Mouse (Mus musculus) E14TG2a.4 (cell line): ENCODE results near the gene Lin7b.
"Not testable (repeated sequence)": the region's sequence is repeated elsewhere in the genome, so short reads cannot be mapped to it uniquely, and the experiment has no call there.

Experiments used
- H3K27me3 ChIP-seq: 2 replicates; pipeline ENCODE4 v1.6.1; 2014; ENCODE audit warnings: low read length, control low read depth; ENCODE audit not compliant: insufficient read depth
- H3K36me3 ChIP-seq: 2 replicates; pipeline ENCODE4 v1.6.1; 2014; ENCODE audit warnings: low read length, control low read depth; ENCODE audit not compliant: insufficient read depth
- H3K4me1 ChIP-seq: replicated peaks from 2 replicates; pipeline ENCODE4 v1.6.1; 2014; ENCODE audit warnings: low read depth, low read length, control low read depth
- H3K4me3 ChIP-seq: replicated peaks from 2 replicates; pipeline ENCODE4 v1.5.1; 2014; ENCODE audit warnings: mild to moderate bottlenecking, low read length
- H3K9me3 ChIP-seq: 2 replicates; pipeline ENCODE4 v1.6.1; 2014; ENCODE audit warnings: low read length, control low read depth
- CTCF ChIP-seq: conservative IDR thresholded peaks from 2 replicates; pipeline ENCODE4 v1.5.1; 2014; ENCODE audit warnings: low read length
- NANOG ChIP-seq: IDR thresholded peaks from 2 replicates; pipeline ENCODE4 v1.6.1; 2014; ENCODE audit warnings: borderline replicate concordance, low read length, mixed read lengths
- POU5F1 ChIP-seq: IDR thresholded peaks from 2 replicates; pipeline ENCODE4 v1.6.1; 2014; ENCODE audit warnings: low read length, borderline replicate concordance

Lin7b gene

GRCm38 (mm10) chr7:45401521-45402085, 31.2 kb upstream of the Lin7b start:
- Histone ChIP-seq H3K4me1 (peaks cover 30% of the 10 kb centered on the region), H3K27me3 (peaks cover 14% of the 10 kb centered on the region), H3K9me3 (no peaks in the 10 kb centered on the region), H3K4me3 (no peak overlapping the region; the same call in 1 of the 2 replicates), H3K36me3 (no peaks in the 10 kb centered on the region)
- TF ChIP-seq NANOG = no peak
- no peak for TF ChIP-seq POU5F1
- TF ChIP-seq CTCF = peak; percentile 22

GRCm38 (mm10) chr7:45396787-45397186, 26.4 kb upstream of the Lin7b start:
- TF ChIP-seq NANOG (no peak), CTCF (no peak), POU5F1 (no peak)
- H3K4me3 ChIP-seq = no peak overlapping the region
- H3K9me3 ChIP-seq = no peaks in the 10 kb centered on the region
- H3K36me3 ChIP-seq = peaks cover 30% of the 10 kb centered on the region
- H3K4me1 ChIP-seq = peaks cover 45% of the 10 kb centered on the region
- no peaks in the 10 kb centered on the region for H3K27me3 ChIP-seq

- peaks cover 34% of the 10 kb centered on the region for H3K36me3 ChIP-seq
- H3K4me3 ChIP-seq = peak overlapping the region; percentile 76
- not testable (repeated sequence) for H3K9me3 ChIP-seq, H3K27me3 ChIP-seq
- peaks cover 44% of the 10 kb centered on the region for H3K4me1 ChIP-seq
These were observed 26.0 kb upstream of the Lin7b start for GRCm38 (mm10) chr7:45396337-45396775.

DNA sequence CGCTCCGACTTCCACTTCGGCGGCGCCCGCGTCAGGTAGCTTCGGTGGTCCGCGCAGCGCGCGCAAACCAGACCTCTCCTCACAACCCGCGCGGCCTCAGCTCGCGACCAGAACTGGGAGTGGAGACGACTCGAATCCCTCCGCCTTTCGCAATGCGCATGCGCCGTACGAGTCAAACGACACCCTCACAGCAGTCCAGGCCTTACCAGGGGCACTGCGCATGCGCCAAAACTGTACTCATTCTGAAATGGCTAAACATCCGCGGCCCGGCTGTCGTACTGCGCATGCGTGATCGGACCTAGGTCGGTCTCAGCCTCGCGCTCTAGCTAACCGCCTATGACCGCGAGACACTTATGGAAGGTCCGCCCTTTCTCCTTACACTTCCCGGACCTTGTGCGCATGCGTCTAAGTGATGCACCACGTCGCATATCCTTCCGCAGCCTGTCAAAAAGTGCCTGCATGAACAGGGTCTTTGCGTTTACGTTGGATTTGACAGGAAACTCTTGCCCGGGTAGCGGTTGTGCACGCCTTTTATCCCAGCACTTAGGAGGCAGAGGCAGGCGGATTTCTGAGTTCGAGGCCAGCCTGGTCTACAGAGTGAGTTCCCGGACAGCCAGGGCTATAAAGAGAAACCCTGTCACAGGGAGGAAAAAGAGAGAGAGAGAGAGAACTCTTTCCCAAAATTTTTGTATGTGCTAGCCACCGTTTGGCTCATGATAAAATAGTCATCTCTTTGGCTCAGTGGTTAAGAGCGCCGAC, 25.4 kb upstream of the Lin7b start, which contains the start of gene Snrnp70:
Gene Snrnp70, minus strand, starts transcription at position 165 of the 759 bp plus-strand sequence.
- Histone ChIP-seq H3K27me3 (no peaks in the 10 kb centered on the region), H3K4me3 (peak within 1 kb of the TSS; percentile 89), H3K36me3 (peaks cover 38% of the 10 kb centered on the region), H3K4me1 (peaks cover 42% of the 10 kb centered on the region), H3K9me3 (no peaks in the 10 kb centered on the region)
- TF ChIP-seq POU5F1 = no peak
- no peak for TF ChIP-seq NANOG
- TF ChIP-seq CTCF = no peak

- no peak for TF ChIP-seq POU5F1
- TF ChIP-seq CTCF = no peak
- no peak for TF ChIP-seq NANOG
- Histone ChIP-seq H3K9me3 (no peaks in the 10 kb centered on the region), H3K4me3 (peak overlapping the region; percentile 89), H3K4me1 (peaks cover 44% of the 10 kb centered on the region), H3K27me3 (no peaks in the 10 kb centered on the region), H3K36me3 (peaks cover 44% of the 10 kb centered on the region)
These were observed 24.8 kb upstream of the Lin7b start for GRCm38 (mm10) chr7:45395129-45395541.

GRCm38 (mm10) chr7:45386077-45386476, 15.7 kb upstream of the Lin7b start:
- H3K4me1 ChIP-seq = peaks cover 56% of the 10 kb centered on the region
- no peaks in the 10 kb centered on the region for H3K27me3 ChIP-seq
- TF ChIP-seq NANOG = no peak
- TF ChIP-seq CTCF = no peak
- no peak for TF ChIP-seq POU5F1
- H3K36me3 ChIP-seq = peaks cover 98% of the 10 kb centered on the region
- no peaks in the 10 kb centered on the region for H3K9me3 ChIP-seq
- no peak overlapping the region for H3K4me3 ChIP-seq

DNA sequence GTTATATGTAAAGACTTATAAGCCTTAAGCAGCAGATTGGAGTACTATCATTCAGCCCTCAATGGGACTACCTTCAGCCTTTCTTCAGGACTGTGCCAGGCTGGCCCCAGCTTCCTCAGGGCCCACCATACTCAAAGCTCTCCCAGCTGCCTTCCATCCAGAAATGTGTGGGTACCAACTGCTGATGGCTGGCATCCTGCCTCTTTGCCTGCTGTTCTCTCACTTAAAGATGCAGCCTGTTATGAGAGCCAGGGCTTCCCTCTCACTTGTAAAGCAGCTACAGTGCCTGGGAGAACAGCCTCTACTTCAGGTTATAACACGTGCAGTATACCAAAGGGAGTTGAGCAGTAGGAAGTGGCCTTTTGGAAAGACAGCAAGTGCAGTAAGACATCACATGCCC, 5.7 kb upstream of the Lin7b start:
- no peak for TF ChIP-seq POU5F1
- no peaks in the 10 kb centered on the region for H3K27me3 ChIP-seq
- H3K36me3 ChIP-seq = peaks cover 93% of the 10 kb centered on the region
- peaks cover 83% of the 10 kb centered on the region for H3K4me1 ChIP-seq
- no peaks in the 10 kb centered on the region for H3K9me3 ChIP-seq
- no peak overlapping the region for H3K4me3 ChIP-seq

GRCm38 (mm10) chr7:45374620-45375019, 4.2 kb upstream of the Lin7b start:
- Histone ChIP-seq H3K9me3 (no peaks in the 10 kb centered on the region), H3K36me3 (peaks cover 79% of the 10 kb centered on the region), H3K4me3 (no peak overlapping the region), H3K4me1 (peaks cover 83% of the 10 kb centered on the region), H3K27me3 (peaks cover 5% of the 10 kb centered on the region)
- TF ChIP-seq CTCF = no peak
- TF ChIP-seq POU5F1 = no peak
- TF ChIP-seq NANOG = no peak

- Histone ChIP-seq H3K9me3 (no peaks in the 10 kb centered on the region), H3K4me1 (peaks cover 84% of the 10 kb centered on the region), H3K4me3 (no peak overlapping the region), H3K27me3 (peaks cover 17% of the 10 kb centered on the region), H3K36me3 (peaks cover 61% of the 10 kb centered on the region)
- TF ChIP-seq POU5F1 (no peak), CTCF (no peak), NANOG (no peak)
These were observed 2.0 kb upstream of the Lin7b start for GRCm38 (mm10) chr7:45372371-45372770.
